Mouse (Mus musculus): Measurements from ENCODE around the gene Adgrv1. TPM values are rescaled to one million over a fixed set of nuclear protein-coding genes. Genes with fewer than 3 reads are reported as not detected.

Gene Adgrv1
- polyA plus RNA-seq, 1 experiment from 2014 or later = 0.87 TPM

DNA sequence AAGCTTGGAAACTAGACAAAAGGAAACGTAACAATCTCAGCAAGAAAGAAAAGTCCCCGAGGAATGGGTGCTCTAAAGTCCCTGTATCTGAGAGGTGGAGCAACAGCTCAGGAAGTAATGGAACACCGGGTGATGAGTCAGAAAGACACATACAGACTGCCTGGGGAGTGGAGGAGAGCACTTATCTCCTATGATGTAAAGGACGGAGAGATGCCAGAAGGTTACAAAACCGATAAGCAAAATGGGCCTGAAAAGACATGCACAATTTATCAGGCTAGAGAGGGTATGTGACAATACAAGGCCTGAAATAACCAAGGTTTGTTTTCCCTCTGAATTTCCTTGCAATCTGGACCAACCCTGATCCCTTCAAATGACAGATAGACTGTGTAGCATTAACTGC lies 320.8 kb downstream of the Adgrv1 start:
- Histone ChIP-seq H3K4me1 (ENCODE audit: insufficient read depth) (no peaks in the 10 kb centered on the region), H3K9me3 (ENCODE audit: low read length) (no peaks in the 10 kb centered on the region), H3K9ac (replicated peaks) (no peak overlapping the region), H3K36me3 (replicated peaks; ENCODE audit: insufficient read depth, low read length) (no peaks in the 10 kb centered on the region), H3K4me2 (ENCODE audit: low read depth, low read length) (no peak overlapping the region), H3K4me3 (ENCODE audit: low read depth, low read length) (no peak overlapping the region), H3K27ac (ENCODE audit: low read depth) (no peak overlapping the region), H3K27me3 (ENCODE audit: insufficient read depth, low read length) (no peaks in the 10 kb centered on the region)
- DNase-seq (no peak), ATAC-seq (no peak)
- WGBS (ENCODE audit: insufficient replicate concordance) = 57% methylated on average over 5 of the region's 5 CpGs
- no peak for TF ChIP-seq CTCF (IDR thresholded peaks at IDR 0.05; ENCODE audit: low read depth)
- no peak for TF ChIP-seq EP300 (IDR thresholded peaks at IDR 0.05; ENCODE audit: low read depth)

DNA sequence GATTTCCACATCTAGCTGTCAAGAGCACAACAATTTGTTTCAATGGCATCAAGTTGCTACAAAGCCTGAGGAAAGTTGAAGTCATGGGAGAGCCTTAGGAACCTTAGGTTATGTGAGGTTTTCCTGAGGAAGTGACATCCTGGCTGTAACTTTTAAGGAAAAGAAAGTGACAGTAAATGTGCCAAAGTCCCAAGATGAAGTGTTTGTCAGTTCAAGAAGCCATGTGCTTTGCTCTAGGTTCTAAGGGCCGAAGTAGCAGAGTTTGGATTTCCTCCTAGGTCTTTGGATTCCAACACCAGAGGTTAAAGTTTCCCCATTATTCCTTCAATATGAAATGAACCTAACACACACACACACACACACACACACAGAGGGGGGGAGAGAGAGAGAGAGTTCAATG lies 332.1 kb downstream of the Adgrv1 start:
- H3K4me3 ChIP-seq (ENCODE audit: low read depth, low read length) = no peak overlapping the region
- no peaks in the 10 kb centered on the region for H3K27me3 ChIP-seq (ENCODE audit: insufficient read depth, low read length)
- no peaks in the 10 kb centered on the region for H3K9me3 ChIP-seq (ENCODE audit: low read length)
- ATAC-seq (no peak), DNase-seq (no peak)
- no peak overlapping the region for H3K9ac ChIP-seq (replicated peaks)
- no peaks in the 10 kb centered on the region for H3K4me1 ChIP-seq (ENCODE audit: insufficient read depth)
- TF ChIP-seq EP300 (IDR thresholded peaks at IDR 0.05; ENCODE audit: low read depth) = no peak
- H3K36me3 ChIP-seq (replicated peaks; ENCODE audit: insufficient read depth, low read length) = no peaks in the 10 kb centered on the region
- H3K27ac ChIP-seq (ENCODE audit: low read depth) = no peak overlapping the region
- no peak overlapping the region for H3K4me2 ChIP-seq (ENCODE audit: low read depth, low read length)
- WGBS (ENCODE audit: insufficient replicate concordance) = 73% methylated on average over 1 of the region's 1 CpGs

DNA sequence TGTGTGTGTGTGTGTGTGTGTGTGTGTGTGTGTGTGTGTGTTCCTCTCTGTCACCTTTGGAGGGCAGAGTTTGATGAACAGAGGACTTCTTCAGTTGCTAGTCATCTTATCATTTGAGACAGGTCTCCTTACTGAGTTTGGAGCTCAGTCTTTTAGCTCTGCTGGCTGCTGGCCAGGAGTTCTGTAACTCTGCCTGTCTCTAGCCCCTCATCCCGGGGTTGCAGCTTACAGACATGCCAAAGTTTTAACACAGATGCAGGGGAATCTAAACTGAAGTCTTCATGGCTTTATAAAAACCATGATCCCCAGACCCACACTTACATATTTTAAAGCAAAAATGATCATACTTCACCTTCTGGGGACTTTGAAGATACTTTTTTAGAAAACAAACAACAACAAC lies 338.8 kb downstream of the Adgrv1 start:
- no peak for ATAC-seq
- Histone ChIP-seq H3K4me2 (ENCODE audit: low read depth, low read length) (no peak overlapping the region), H3K9me3 (ENCODE audit: low read length) (no peaks in the 10 kb centered on the region), H3K27me3 (ENCODE audit: insufficient read depth, low read length) (no peaks in the 10 kb centered on the region), H3K4me3 (ENCODE audit: low read depth, low read length) (no peak overlapping the region), H3K4me1 (ENCODE audit: insufficient read depth) (no peaks in the 10 kb centered on the region), H3K9ac (replicated peaks) (no peak overlapping the region), H3K36me3 (replicated peaks; ENCODE audit: insufficient read depth, low read length) (no peaks in the 10 kb centered on the region), H3K27ac (ENCODE audit: low read depth) (no peak overlapping the region)
- WGBS (ENCODE audit: insufficient replicate concordance) = 58% methylated on average over 1 of the region's 1 CpGs
- TF ChIP-seq EP300 (IDR thresholded peaks at IDR 0.05; ENCODE audit: low read depth) (no peak), CTCF (IDR thresholded peaks at IDR 0.05; ENCODE audit: low read depth) (no peak)
- DNase-seq = no peak

DNA sequence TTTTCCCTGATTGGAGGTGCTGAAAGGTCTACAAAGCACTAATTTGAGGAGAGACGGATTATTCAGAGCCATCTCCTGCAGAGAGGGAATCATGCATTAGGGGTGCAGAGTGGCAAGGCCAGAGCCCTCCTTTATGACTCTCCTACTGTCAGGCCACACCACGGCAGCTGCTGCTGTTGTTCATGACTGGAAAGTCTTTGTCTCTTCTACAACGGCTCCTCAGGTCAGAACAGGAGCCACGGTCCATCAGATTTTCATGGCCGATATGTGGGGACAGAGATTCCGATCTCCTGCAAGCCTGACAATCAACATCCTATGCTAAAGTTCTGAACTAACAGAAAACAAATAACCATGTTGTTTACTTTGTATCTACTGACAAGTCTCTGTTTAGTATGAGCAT lies 350.8 kb downstream of the Adgrv1 start:
- H3K9ac ChIP-seq (replicated peaks) = no peak overlapping the region

DNA sequence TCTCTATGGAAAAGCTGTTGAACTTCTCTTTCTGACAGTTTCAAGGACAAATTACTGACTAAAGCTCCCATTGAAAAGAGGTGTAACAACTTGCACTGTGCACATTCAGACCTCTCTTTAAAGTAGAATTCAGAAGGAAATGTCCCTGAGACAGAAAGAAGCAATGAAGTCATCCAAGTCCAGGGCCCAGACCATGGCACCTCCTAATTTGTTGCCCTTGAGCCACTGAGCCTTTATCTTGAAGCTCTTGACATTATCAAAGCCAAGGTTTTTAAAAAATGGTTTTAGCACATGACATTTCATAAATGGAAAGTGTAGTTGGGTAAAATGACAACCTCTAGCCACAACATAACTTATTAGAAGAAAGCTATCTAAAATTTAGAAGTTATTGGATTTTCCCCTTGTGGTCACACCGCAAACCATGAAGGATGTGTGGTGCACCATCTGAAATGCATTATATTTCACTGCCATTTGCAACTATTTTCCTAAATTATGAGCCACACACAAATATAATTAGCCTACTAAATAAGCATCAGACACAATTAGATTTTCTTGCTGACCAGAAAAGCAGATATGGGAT lies 352.2 kb downstream of the Adgrv1 start:
- Histone ChIP-seq H3K36me3 (replicated peaks; ENCODE audit: insufficient read depth, low read length) (no peaks in the 10 kb centered on the region), H3K4me3 (ENCODE audit: low read depth, low read length) (no peak overlapping the region), H3K9ac (replicated peaks) (no peak overlapping the region), H3K9me3 (ENCODE audit: low read length) (no peaks in the 10 kb centered on the region), H3K4me1 (ENCODE audit: insufficient read depth) (no peaks in the 10 kb centered on the region), H3K27ac (ENCODE audit: low read depth) (no peak overlapping the region), H3K4me2 (ENCODE audit: low read depth, low read length) (no peak overlapping the region), H3K27me3 (ENCODE audit: insufficient read depth, low read length) (no peaks in the 10 kb centered on the region)
- DNase-seq (no peak), ATAC-seq (no peak)
- TF ChIP-seq EP300 (IDR thresholded peaks at IDR 0.05; ENCODE audit: low read depth) (no peak), CTCF (IDR thresholded peaks at IDR 0.05; ENCODE audit: low read depth) (no peak)
- 85% methylated on average over 1 of the region's 1 CpGs for WGBS (ENCODE audit: insufficient replicate concordance)

More for the DNA sequence above, 350.8 kb downstream of the Adgrv1 start:
- TF ChIP-seq EP300 (IDR thresholded peaks at IDR 0.05; ENCODE audit: low read depth) (no peak), CTCF (IDR thresholded peaks at IDR 0.05; ENCODE audit: low read depth) (no peak)
- H3K4me1 ChIP-seq (ENCODE audit: insufficient read depth) = no peaks in the 10 kb centered on the region
- WGBS (ENCODE audit: insufficient replicate concordance) = 77% methylated on average over 6 of the region's 6 CpGs
- ATAC-seq = no peak
- no peak overlapping the region for H3K4me3 ChIP-seq (ENCODE audit: low read depth, low read length)
- H3K27ac ChIP-seq (ENCODE audit: low read depth) = no peak overlapping the region
- no peaks in the 10 kb centered on the region for H3K36me3 ChIP-seq (replicated peaks; ENCODE audit: insufficient read depth, low read length)
- no peak for DNase-seq
- H3K9me3 ChIP-seq (ENCODE audit: low read length) = no peaks in the 10 kb centered on the region
- no peaks in the 10 kb centered on the region for H3K27me3 ChIP-seq (ENCODE audit: insufficient read depth, low read length)
- no peak overlapping the region for H3K4me2 ChIP-seq (ENCODE audit: low read depth, low read length)

DNA sequence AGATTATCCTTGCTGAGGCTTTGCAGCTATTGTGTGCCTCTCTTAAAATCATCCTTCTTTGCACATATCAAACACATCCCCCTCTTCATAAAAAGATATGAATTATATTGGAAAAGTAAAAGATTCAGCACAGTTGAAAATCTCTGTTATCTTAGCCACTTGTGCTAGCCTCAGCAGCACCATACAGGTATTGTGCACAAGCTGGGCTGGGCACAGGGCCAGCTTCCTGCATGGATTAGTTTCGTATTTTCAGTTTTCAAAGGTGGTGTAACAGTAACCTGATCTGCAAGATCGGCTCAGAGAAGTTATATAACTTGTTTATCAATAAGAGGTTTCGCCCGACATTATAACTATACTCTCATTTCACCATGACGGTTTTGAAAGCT lies 353.6 kb downstream of the Adgrv1 start:
- Histone ChIP-seq H3K27ac (ENCODE audit: low read depth) (no peak overlapping the region), H3K4me2 (ENCODE audit: low read depth, low read length) (no peak overlapping the region), H3K4me1 (ENCODE audit: insufficient read depth) (no peaks in the 10 kb centered on the region), H3K9me3 (ENCODE audit: low read length) (no peaks in the 10 kb centered on the region), H3K4me3 (ENCODE audit: low read depth, low read length) (no peak overlapping the region), H3K36me3 (replicated peaks; ENCODE audit: insufficient read depth, low read length) (no peaks in the 10 kb centered on the region), H3K27me3 (ENCODE audit: insufficient read depth, low read length) (no peaks in the 10 kb centered on the region), H3K9ac (replicated peaks) (no peak overlapping the region)
- peak; percentile 38 for DNase-seq
- TF ChIP-seq EP300 (IDR thresholded peaks at IDR 0.05; ENCODE audit: low read depth) (no peak), CTCF (IDR thresholded peaks at IDR 0.05; ENCODE audit: low read depth) (no peak)
- WGBS (ENCODE audit: insufficient replicate concordance) = 58% methylated on average over 5 of the region's 5 CpGs
- no peak for ATAC-seq

Data from liver, postnatal 0 days (tissue).